Comparison of ENCODE assay signal across 10 mouse cellular contexts in genomic region chr6:95483127-95483526, GRCm38 (mm10).
A peak's percentile ranks its signal among the peaks of the same experiment; 100 is the strongest.
DNase-seq lines count a peak whose midpoint lies in the region; ATAC-seq and TF ChIP-seq lines count a peak whose summit lies in the region.
"Had no signal": no experiment of that assay in that cellular context is flagged by ENCODE, and none has a peak within 500 bp of the region (broad histone marks: within the 10 kb centered on the region; RNA-seq: fewer than 3 reads in every experiment).

No protein-coding gene starts in this region.

- no peak for TF ChIP-seq CTCF in brain, embryonic 14.5 days (IDR thresholded peaks at IDR 0.05; ENCODE audit: borderline replicate concordance, extremely low read depth, insufficient read depth, insufficient read length)
- TF ChIP-seq CTCF in forebrain, postnatal 0 days (IDR thresholded peaks at IDR 0.05; ENCODE audit: low read depth), result no peak

- no peak overlapping the region for H3K9ac ChIP-seq in forebrain, embryonic 11.5 days (ENCODE audit: low read length)
- no peak overlapping the region for H3K9ac ChIP-seq in forebrain, embryonic 15.5 days (replicated peaks)
- no peak overlapping the region for H3K9ac ChIP-seq in midbrain, embryonic 15.5 days
- H3K9ac ChIP-seq in forebrain, postnatal 0 days, result no peak overlapping the region
- H3K9ac ChIP-seq: forebrain, embryonic 12.5 days had no signal

- no peak overlapping the region for H3K27ac ChIP-seq in forebrain, embryonic 11.5 days (ENCODE audit: low read depth, low read length)
- no peak overlapping the region for H3K27ac ChIP-seq in forebrain, embryonic 15.5 days (replicated peaks)
- 0 out of 2 replicates have a peak overlapping the region, but pooled peaks have one; percentile 9 for H3K27ac ChIP-seq in midbrain, embryonic 10.5 days (replicated peaks)
- H3K27ac ChIP-seq in midbrain, embryonic 15.5 days, result no peak overlapping the region
- H3K27ac ChIP-seq in forebrain, postnatal 0 days (ENCODE audit: low read depth, low read length), result no peak overlapping the region
- H3K27ac ChIP-seq: forebrain, embryonic 12.5 days had no signal

- no peak overlapping the region for H3K4me2 ChIP-seq in forebrain, embryonic 11.5 days (ENCODE audit: low read depth, low read length, severe bottlenecking)
- H3K4me2 ChIP-seq in forebrain, embryonic 15.5 days (replicated peaks), result no peak overlapping the region
- H3K4me2 ChIP-seq in midbrain, embryonic 15.5 days, result no peak overlapping the region
- no peak overlapping the region for H3K4me2 ChIP-seq in forebrain, postnatal 0 days (ENCODE audit: low read depth)
- H3K4me2 ChIP-seq: forebrain, embryonic 12.5 days had no signal

- peak; percentile 30 for DNase-seq in forebrain, embryonic 11.5 days (ENCODE audit: low spot score)
- no peak for DNase-seq in midbrain, embryonic 10.5 days (ENCODE audit: low spot score)
- peak; percentile 24 for DNase-seq in brain, embryonic 14.5 days (ENCODE audit: low read depth)
- DNase-seq in lung, postnatal 14 days, result peak; percentile 44
- DNase-seq in thymus, postnatal 25 days, result no peak
- DNase-seq in forebrain, postnatal 0 days, result no peak

- WGBS in forebrain, embryonic 11.5 days, result 89% methylated on average over 6 of the region's 6 CpGs
- WGBS in forebrain, embryonic 15.5 days, result 74% methylated on average over 6 of the region's 6 CpGs
- WGBS in midbrain, embryonic 10.5 days, result 91% methylated on average over 6 of the region's 6 CpGs
- WGBS in midbrain, embryonic 15.5 days, result 77% methylated on average over 6 of the region's 6 CpGs
- 61% methylated on average over 6 of the region's 6 CpGs for WGBS in forebrain, postnatal 0 days

- H3K9me3 ChIP-seq in forebrain, embryonic 11.5 days (ENCODE audit: control insufficient read depth, low read length), result no peaks in the 10 kb centered on the region
- no peaks in the 10 kb centered on the region for H3K9me3 ChIP-seq in forebrain, embryonic 15.5 days
- H3K9me3 ChIP-seq in midbrain, embryonic 10.5 days (replicated peaks), result no peaks in the 10 kb centered on the region; the same call in 1 of the 2 replicates
- H3K9me3 ChIP-seq in midbrain, embryonic 15.5 days, result no peaks in the 10 kb centered on the region
- H3K9me3 ChIP-seq in forebrain, postnatal 0 days (ENCODE audit: low read length), result no peaks in the 10 kb centered on the region
- H3K9me3 ChIP-seq: forebrain, embryonic 12.5 days had no signal

- no peaks in the 10 kb centered on the region for H3K4me1 ChIP-seq in forebrain, embryonic 11.5 days (replicated peaks; ENCODE audit: control insufficient read depth, insufficient read depth, low read length)
- 0 out of 2 replicates have a peak, but pooled peaks cover 6% of the 10 kb centered on the region for H3K4me1 ChIP-seq in forebrain, embryonic 15.5 days
- H3K4me1 ChIP-seq in midbrain, embryonic 10.5 days, result no peaks in the 10 kb centered on the region
- H3K4me1 ChIP-seq in midbrain, embryonic 15.5 days, result peaks cover 8% of the 10 kb centered on the region
- no peaks in the 10 kb centered on the region for H3K4me1 ChIP-seq in forebrain, postnatal 0 days (ENCODE audit: insufficient read depth)

- no peaks in the 10 kb centered on the region for H3K27me3 ChIP-seq in forebrain, embryonic 11.5 days (ENCODE audit: control insufficient read depth, insufficient read depth, low read length)
- no peaks in the 10 kb centered on the region for H3K27me3 ChIP-seq in forebrain, embryonic 15.5 days
- no peaks in the 10 kb centered on the region for H3K27me3 ChIP-seq in midbrain, embryonic 10.5 days (ENCODE audit: low read depth, poor library complexity, severe bottlenecking)
- H3K27me3 ChIP-seq in midbrain, embryonic 15.5 days (replicated peaks), result no peaks in the 10 kb centered on the region
- H3K27me3 ChIP-seq in forebrain, postnatal 0 days (ENCODE audit: insufficient read depth, low read length), result no peaks in the 10 kb centered on the region
- H3K27me3 ChIP-seq: forebrain, embryonic 12.5 days had no signal

- H3K36me3 ChIP-seq in forebrain, embryonic 11.5 days (ENCODE audit: control insufficient read depth, insufficient read depth, low read length), result no peaks in the 10 kb centered on the region
- H3K36me3 ChIP-seq in forebrain, embryonic 15.5 days, result no peaks in the 10 kb centered on the region
- peaks cover 6% of the 10 kb centered on the region; the same call in 1 of the 2 replicates for H3K36me3 ChIP-seq in midbrain, embryonic 10.5 days
- no peaks in the 10 kb centered on the region for H3K36me3 ChIP-seq in midbrain, embryonic 15.5 days (replicated peaks)
- H3K36me3 ChIP-seq in forebrain, postnatal 0 days (ENCODE audit: insufficient read depth), result no peaks in the 10 kb centered on the region
- H3K36me3 ChIP-seq: forebrain, embryonic 12.5 days had no signal

- no peak for TF ChIP-seq POLR2A in brain, embryonic 14.5 days (IDR thresholded peaks at IDR 0.05; ENCODE audit: borderline replicate concordance, extremely low read depth, insufficient read depth, insufficient read length, poor library complexity, severe bottlenecking)

- ATAC-seq in forebrain, embryonic 11.5 days (replicated peaks; ENCODE audit: low FRiP score), result no peak
- ATAC-seq in forebrain, embryonic 15.5 days (replicated peaks), result no peak
- no peak for ATAC-seq in midbrain, embryonic 15.5 days (replicated peaks)
- no peak for ATAC-seq in forebrain, postnatal 0 days
- ATAC-seq: CD4-positive, CD25-positive, alpha-beta regulatory T cell, adult 4 months had no signal

- no peak overlapping the region for H3K4me3 ChIP-seq in forebrain, embryonic 11.5 days (ENCODE audit: low read depth, low read length)
- H3K4me3 ChIP-seq in forebrain, embryonic 15.5 days, result no peak overlapping the region
- no peak overlapping the region for H3K4me3 ChIP-seq in midbrain, embryonic 10.5 days
- no peak overlapping the region for H3K4me3 ChIP-seq in midbrain, embryonic 15.5 days
- H3K4me3 ChIP-seq in forebrain, postnatal 0 days (ENCODE audit: low read depth, low read length), result no peak overlapping the region
- H3K4me3 ChIP-seq: forebrain, embryonic 12.5 days had no signal

Comparison
In these comparisons a context has a peak if more than half of its experiments do, and no peak if none do; other contexts are left out.
1. DNase-seq: peak in forebrain, embryonic 11.5 days (single experiment), brain, embryonic 14.5 days (single experiment) and lung, postnatal 14 days (single experiment); none in midbrain, embryonic 10.5 days (single experiment), thymus, postnatal 25 days (single experiment) and forebrain, postnatal 0 days (single experiment).